Comparison of ENCODE assay signal across 1 mouse cellular context in the genomic region with DNA sequence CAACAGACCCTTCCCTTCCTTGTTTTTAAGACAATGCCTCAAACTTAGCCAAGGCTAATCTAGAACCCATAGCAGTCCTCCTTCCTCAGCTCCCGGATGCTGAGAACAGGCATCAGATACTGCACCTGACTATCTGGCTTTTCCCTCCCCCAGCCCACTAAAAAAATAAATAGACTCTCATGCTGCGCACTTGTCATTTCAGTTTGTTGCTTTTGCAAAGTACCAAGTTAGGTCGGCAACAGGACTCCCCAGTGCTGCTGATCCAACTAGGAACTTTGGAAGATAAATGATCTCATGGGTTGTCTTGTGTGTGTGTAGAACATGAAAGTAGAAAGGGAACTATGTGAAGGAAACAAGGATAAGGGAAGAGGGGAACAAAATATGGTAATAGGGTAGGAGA.
A peak's percentile ranks its signal among the peaks of the same experiment; 100 is the strongest.
TF ChIP-seq lines count a peak whose summit lies in the region.

No protein-coding gene starts in this region.

TF ChIP-seq in MEL, 35 proteins besides CTCF, POLR2A, EP300 and RAD21 (continued from another document):
- TF ChIP-seq MYB (IDR thresholded peaks at IDR 0.05; ENCODE audit: low read depth, low read length) (no peak), BHLHE40 (IDR thresholded peaks at IDR 0.05; ENCODE audit: borderline replicate concordance, low read depth, low read length) (peak; percentile 30; the same call in 1 of the 2 replicates), MEF2A (IDR thresholded peaks at IDR 0.05; ENCODE audit: extremely low read depth, insufficient replicate concordance, low read depth, low read length, poor library complexity, severe bottlenecking) (no peak)
